Mouse (Mus musculus): ENCODE data around the gene Dirc2. TPM values are rescaled to one million over a fixed set of nuclear protein-coding genes. Genes with fewer than 3 reads are reported as not detected.

Gene Dirc2
- polyA plus RNA-seq, 1 experiment from 2014 or later = 16.0 TPM

DNA sequence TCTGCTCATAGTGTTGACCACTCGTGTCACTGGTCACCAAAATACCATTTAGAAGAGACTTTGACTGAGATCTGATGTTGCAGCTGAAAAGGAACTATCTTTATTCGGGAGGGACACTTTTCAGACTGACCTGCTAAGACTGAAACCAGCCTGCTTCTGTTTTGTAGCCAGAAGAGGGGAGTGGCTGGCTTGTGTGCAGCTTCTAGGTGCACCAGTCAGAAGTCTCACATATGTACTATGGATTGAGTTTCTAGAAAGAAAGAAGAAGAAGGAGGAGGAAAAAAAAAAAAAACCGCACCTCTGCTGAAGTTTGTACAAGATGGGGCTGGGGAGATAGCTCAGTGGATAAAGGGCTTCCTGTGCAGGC, 14.0 kb upstream of the Dirc2 start:
- Histone ChIP-seq H3K4me1 (ENCODE audit: insufficient read depth) (no peaks in the 10 kb centered on the region), H3K9me3 (ENCODE audit: low read depth, low read length) (no peaks in the 10 kb centered on the region), H3K4me3 (ENCODE audit: low read depth, low read length) (no peak overlapping the region), H3K36me3 (ENCODE audit: insufficient read depth) (peaks cover 10% of the 10 kb centered on the region; the same call in 1 of the 2 replicates), H3K27ac (ENCODE audit: low read depth) (no peak overlapping the region), H3K4me2 (no peak overlapping the region), H3K27me3 (ENCODE audit: insufficient read depth, low read length) (no peaks in the 10 kb centered on the region), H3K9ac (no peak overlapping the region)
- 79% methylated on average over 3 of the region's 3 CpGs for WGBS
- no peak for TF ChIP-seq CTCF (IDR thresholded peaks at IDR 0.05; ENCODE audit: low read depth)
- no peak for DNase-seq
- ATAC-seq (ENCODE audit: insufficient read depth) = no peak

- Histone ChIP-seq H3K9me3 (ENCODE audit: low read depth, low read length) (no peaks in the 10 kb centered on the region), H3K4me3 (ENCODE audit: low read depth, low read length) (no peak overlapping the region), H3K4me2 (no peak overlapping the region), H3K36me3 (ENCODE audit: insufficient read depth) (0 out of 2 replicates have a peak, but pooled peaks cover 6% of the 10 kb centered on the region), H3K9ac (no peak overlapping the region), H3K27me3 (ENCODE audit: insufficient read depth, low read length) (no peaks in the 10 kb centered on the region), H3K4me1 (ENCODE audit: insufficient read depth) (no peaks in the 10 kb centered on the region), H3K27ac (ENCODE audit: low read depth) (no peak overlapping the region)
- TF ChIP-seq CTCF (IDR thresholded peaks at IDR 0.05; ENCODE audit: low read depth) = no peak
- 89% methylated on average over 13 of the region's 13 CpGs for WGBS
- DNase-seq = no peak
- ATAC-seq (ENCODE audit: insufficient read depth) = no peak
Measured at GRCm38 (mm10) chr16:35782451-35783206, 13.5 kb upstream of the Dirc2 start.

GRCm38 (mm10) chr16:35781651-35782050, 12.5 kb upstream of the Dirc2 start:
- no peaks in the 10 kb centered on the region for H3K36me3 ChIP-seq (ENCODE audit: insufficient read depth)
- H3K4me3 ChIP-seq (ENCODE audit: low read depth, low read length) = no peak overlapping the region
- 74% methylated on average over 5 of the region's 5 CpGs for WGBS
- ATAC-seq (ENCODE audit: insufficient read depth) (no peak), DNase-seq (no peak)
- no peak overlapping the region for H3K9ac ChIP-seq
- no peak overlapping the region for H3K27ac ChIP-seq (ENCODE audit: low read depth)
- H3K4me2 ChIP-seq = no peak overlapping the region
- no peaks in the 10 kb centered on the region for H3K4me1 ChIP-seq (ENCODE audit: insufficient read depth)
- H3K9me3 ChIP-seq (ENCODE audit: low read depth, low read length) = no peaks in the 10 kb centered on the region
- no peak for TF ChIP-seq CTCF (IDR thresholded peaks at IDR 0.05; ENCODE audit: low read depth)
- H3K27me3 ChIP-seq (ENCODE audit: insufficient read depth, low read length) = no peaks in the 10 kb centered on the region

GRCm38 (mm10) chr16:35781096-35781495, 11.9 kb upstream of the Dirc2 start:
- no peak overlapping the region for H3K9ac ChIP-seq
- no peaks in the 10 kb centered on the region for H3K36me3 ChIP-seq (ENCODE audit: insufficient read depth)
- no peak overlapping the region for H3K4me2 ChIP-seq
- no peaks in the 10 kb centered on the region for H3K9me3 ChIP-seq (ENCODE audit: low read depth, low read length)
- H3K27me3 ChIP-seq (ENCODE audit: insufficient read depth, low read length) = no peaks in the 10 kb centered on the region
- no peak overlapping the region for H3K27ac ChIP-seq (ENCODE audit: low read depth)
- ATAC-seq (ENCODE audit: insufficient read depth) = no peak
- no peaks in the 10 kb centered on the region for H3K4me1 ChIP-seq (ENCODE audit: insufficient read depth)
- TF ChIP-seq CTCF (IDR thresholded peaks at IDR 0.05; ENCODE audit: low read depth) = no peak
- 81% methylated on average over 9 of the region's 9 CpGs for WGBS
- no peak overlapping the region for H3K4me3 ChIP-seq (ENCODE audit: low read depth, low read length)
- DNase-seq = no peak

- Histone ChIP-seq H3K9me3 (ENCODE audit: low read depth, low read length) (no peaks in the 10 kb centered on the region), H3K36me3 (ENCODE audit: insufficient read depth) (no peaks in the 10 kb centered on the region), H3K9ac (no peak overlapping the region), H3K27ac (ENCODE audit: low read depth) (no peak overlapping the region), H3K4me3 (ENCODE audit: low read depth, low read length) (no peak overlapping the region), H3K4me2 (no peak overlapping the region), H3K27me3 (ENCODE audit: insufficient read depth, low read length) (no peaks in the 10 kb centered on the region), H3K4me1 (ENCODE audit: insufficient read depth) (no peaks in the 10 kb centered on the region)
- WGBS = 82% methylated on average over 7 of the region's 7 CpGs
- ATAC-seq (ENCODE audit: insufficient read depth) = no peak
- DNase-seq = no peak
- TF ChIP-seq CTCF (IDR thresholded peaks at IDR 0.05; ENCODE audit: low read depth) = no peak
Measured at GRCm38 (mm10) chr16:35779681-35780080, 10.5 kb upstream of the Dirc2 start.

- no peaks in the 10 kb centered on the region for H3K4me1 ChIP-seq (ENCODE audit: insufficient read depth)
- 96% methylated on average over 4 of the region's 4 CpGs for WGBS
- H3K4me3 ChIP-seq (ENCODE audit: low read depth, low read length) = no peak overlapping the region
- H3K27ac ChIP-seq (ENCODE audit: low read depth) = no peak overlapping the region
- no peak for TF ChIP-seq CTCF (IDR thresholded peaks at IDR 0.05; ENCODE audit: low read depth)
- no peaks in the 10 kb centered on the region for H3K27me3 ChIP-seq (ENCODE audit: insufficient read depth, low read length)
- no peak for ATAC-seq (ENCODE audit: insufficient read depth)
- H3K9ac ChIP-seq = no peak overlapping the region
- H3K36me3 ChIP-seq (ENCODE audit: insufficient read depth) = no peaks in the 10 kb centered on the region
- no peak overlapping the region for H3K4me2 ChIP-seq
- no peak for DNase-seq
- no peaks in the 10 kb centered on the region for H3K9me3 ChIP-seq (ENCODE audit: low read depth, low read length)
Measured at GRCm38 (mm10) chr16:35777768-35778167, 8.6 kb upstream of the Dirc2 start.

DNA sequence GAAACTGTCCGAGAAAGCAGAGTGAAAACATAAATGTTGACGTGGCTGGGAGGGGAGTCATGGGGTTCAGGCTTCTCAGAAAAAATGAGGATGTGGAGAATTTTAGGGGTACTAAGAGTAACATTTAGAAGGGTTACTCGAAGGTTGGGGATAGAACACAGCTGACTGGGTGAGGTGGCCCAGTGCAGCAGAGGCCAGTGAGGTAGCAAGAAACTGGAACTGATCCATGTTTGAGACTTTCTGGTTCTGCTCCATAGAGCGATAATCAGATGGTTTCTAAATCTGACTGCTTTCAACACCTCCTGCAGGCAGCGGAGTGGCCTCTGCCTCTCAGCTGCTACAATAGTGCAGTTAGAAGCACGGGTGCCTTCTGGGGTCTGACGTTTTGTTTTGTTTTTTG, 7.6 kb upstream of the Dirc2 start:
- no peak for DNase-seq
- H3K9me3 ChIP-seq (ENCODE audit: low read depth, low read length) = no peaks in the 10 kb centered on the region
- 82% methylated on average over 7 of the region's 7 CpGs for WGBS
- no peak overlapping the region for H3K27ac ChIP-seq (ENCODE audit: low read depth)
- ATAC-seq (ENCODE audit: insufficient read depth) = no peak
- no peak for TF ChIP-seq CTCF (IDR thresholded peaks at IDR 0.05; ENCODE audit: low read depth)
- no peaks in the 10 kb centered on the region for H3K27me3 ChIP-seq (ENCODE audit: insufficient read depth, low read length)
- H3K36me3 ChIP-seq (ENCODE audit: insufficient read depth) = no peaks in the 10 kb centered on the region
- no peaks in the 10 kb centered on the region for H3K4me1 ChIP-seq (ENCODE audit: insufficient read depth)
- H3K9ac ChIP-seq = no peak overlapping the region
- no peak overlapping the region for H3K4me3 ChIP-seq (ENCODE audit: low read depth, low read length)
- no peak overlapping the region for H3K4me2 ChIP-seq

All from lung, embryonic 14.5 days (tissue).